Mouse (Mus musculus) gastrocnemius, adult 8-10 months (tissue): Measurements from ENCODE around the gene Grin3b. TPM values are rescaled to one million over a fixed set of nuclear protein-coding genes. Genes with fewer than 3 reads are reported as not detected.

Experiments
- DNase-seq, 2 experiments: peaks; one replicate each; pipeline ENCODE4 v3.0.0; 2022; ENCODE audit warnings: low spot score in 2 of 2
- total RNA-seq, 4 experiments: library from RNA; stranded (reverse); gene quantifications; 2 replicates each; pipeline ENCODE4 v1.2.4; 2022

Gene Grin3b
- total RNA-seq, 4 experiments from 2014 or later, result 0.13 to 0.52 (median 0.36) TPM

DNA sequence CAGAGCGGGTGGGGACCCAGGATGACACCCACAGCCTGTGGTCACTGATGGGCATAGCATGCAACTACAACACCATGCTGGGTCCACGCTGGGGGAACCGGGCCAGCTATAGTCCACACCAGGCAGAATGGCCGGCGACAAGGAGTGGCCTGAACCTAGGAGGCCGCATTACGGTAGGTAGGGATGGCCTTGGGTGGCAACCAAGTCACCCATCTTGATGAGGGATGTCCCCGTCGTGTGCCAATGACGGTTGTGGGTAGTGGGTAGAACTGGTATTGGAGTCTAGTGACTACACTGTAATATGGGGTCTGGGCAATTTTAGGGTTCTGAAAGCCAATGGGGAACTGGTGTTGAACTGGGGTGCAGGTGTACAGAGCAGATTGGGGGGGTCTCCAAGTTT is 46.4 kb downstream of the Grin3b start:
- DNase-seq, result no peak

DNA sequence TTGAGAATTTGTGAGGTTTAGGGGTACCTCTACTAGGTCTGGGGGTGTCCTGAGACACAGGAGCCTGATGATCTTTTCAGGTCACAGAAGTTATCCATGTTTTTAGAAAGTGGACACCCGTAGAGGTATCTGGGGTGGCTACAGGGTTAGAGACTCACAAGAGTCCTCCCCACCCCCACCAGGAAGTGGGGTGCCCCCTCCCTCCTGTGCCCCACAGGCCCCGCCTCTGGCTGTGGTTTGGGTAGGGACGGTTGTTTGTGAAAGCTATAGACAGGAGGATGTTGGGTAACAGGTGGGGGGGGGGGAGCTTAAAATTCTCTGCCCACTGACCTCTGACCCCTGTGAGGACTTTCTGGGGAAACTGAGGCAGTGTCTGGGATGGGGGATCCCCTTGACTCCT is 46.8 kb downstream of the Grin3b start:
- DNase-seq, result no peak

- no peak for DNase-seq
Observed at GRCm38 (mm10) chr10:80017771-80018170, 47.3 kb downstream of the Grin3b start.

GRCm38 (mm10) chr10:80018739-80019297 is 48.3 kb downstream of the Grin3b start:
- DNase-seq, result no peak

DNA sequence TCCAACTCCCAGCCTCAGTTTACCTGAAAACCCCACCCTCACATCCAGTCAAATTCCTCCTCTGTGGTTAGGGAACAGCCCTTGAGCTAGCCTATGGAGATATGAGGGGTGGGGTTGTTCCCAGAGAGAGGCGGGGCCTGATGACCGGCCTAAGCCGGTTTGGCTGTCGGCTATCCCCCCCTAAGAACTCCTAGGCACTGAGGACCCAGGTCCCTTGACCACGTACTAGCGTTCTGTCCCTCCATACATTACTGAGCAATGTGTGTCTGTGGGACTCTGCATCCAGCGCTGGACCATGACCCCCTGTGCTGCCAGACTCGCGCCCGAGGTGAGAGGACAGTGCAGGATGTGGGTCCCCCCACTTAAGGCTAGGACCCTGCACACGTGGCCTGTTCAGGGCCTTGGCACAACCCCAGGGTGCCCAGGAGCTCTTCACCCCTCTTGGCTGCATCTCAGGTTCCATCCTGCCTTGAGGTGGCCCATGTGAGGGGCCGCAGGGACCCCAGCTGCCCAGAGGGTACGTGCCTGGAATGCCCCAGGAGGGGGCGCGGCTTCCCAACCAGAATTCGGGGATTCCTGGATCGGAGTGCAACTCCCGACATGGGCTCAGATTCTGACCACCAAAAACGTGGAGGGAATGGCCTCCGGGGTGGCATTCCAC is 49.1 kb downstream of the Grin3b start:
- DNase-seq, result no peak

GRCm38 (mm10) chr10:80020191-80020590 is 49.7 kb downstream of the Grin3b start:
- no peak for DNase-seq

GRCm38 (mm10) chr10:80020603-80021319 is 50.2 kb downstream of the Grin3b start:
- DNase-seq, result no peak

DNA sequence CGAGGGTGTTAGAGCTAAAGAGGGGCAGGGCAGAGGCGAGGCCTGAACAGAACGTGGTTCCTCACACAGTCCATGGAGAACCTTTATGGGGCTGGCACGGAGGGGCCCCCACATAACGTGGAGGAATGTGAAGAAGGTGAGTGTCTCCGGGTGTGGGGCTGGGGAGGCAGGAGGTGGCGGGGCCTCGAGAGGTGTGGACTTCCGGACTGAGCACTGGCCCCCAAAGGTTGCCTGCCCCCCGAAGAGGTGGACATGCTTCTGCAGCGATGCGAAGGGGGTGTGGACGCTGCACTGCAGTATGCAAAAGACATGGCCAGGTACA is 50.8 kb downstream of the Grin3b start:
- no peak for DNase-seq

- DNase-seq, result no peak
Observed at GRCm38 (mm10) chr10:80022164-80022563, 51.6 kb downstream of the Grin3b start.

- no peak for DNase-seq
Observed at GRCm38 (mm10) chr10:80022806-80023205, 52.3 kb downstream of the Grin3b start.

DNA sequence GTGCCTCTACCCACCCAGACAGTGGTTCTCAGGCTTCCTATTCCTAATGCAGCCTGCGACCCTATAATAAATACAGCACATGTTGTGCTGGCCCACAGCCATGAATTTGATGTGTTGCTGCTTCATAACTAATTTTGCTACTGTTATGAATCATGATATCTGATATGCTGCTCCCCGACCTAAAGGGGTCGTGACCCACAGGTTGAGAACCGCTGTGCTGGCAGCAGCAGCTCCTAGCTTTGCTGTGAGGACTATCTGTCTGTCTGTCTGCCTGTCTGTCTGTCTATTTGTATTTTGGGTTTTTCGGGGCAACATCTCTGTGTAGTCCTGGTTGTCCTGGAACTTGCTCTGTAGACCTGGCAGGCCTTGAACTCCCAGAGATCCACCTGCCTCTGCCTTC is 53.2 kb downstream of the Grin3b start:
- no peak for DNase-seq

GRCm38 (mm10) chr10:80024229-80025043 is 53.9 kb downstream of the Grin3b start:
- no peak for DNase-seq

DNA sequence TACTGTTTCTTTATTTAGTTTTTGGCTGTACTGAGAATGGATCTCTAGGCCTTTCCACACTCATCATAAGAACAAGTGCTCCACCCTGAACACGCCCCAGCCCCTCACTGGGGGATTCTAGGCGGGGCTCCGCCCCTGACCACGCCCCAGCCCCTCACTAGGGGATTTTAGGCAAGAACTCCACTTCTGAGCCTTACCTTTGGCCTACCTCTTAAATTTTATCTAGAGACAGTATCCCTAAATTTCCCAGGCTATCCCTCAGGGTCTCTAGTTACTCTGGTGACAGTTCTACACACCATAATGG is 54.5 kb downstream of the Grin3b start:
- no peak for DNase-seq

- no peak for DNase-seq
Observed at GRCm38 (mm10) chr10:80025463-80025862, 54.9 kb downstream of the Grin3b start.

GRCm38 (mm10) chr10:80025889-80026288 is 55.4 kb downstream of the Grin3b start:
- no peak for DNase-seq

Other genes with a start within 250 kb of the Grin3b start
- gene Polrmt, start 224.1 kb upstream of the Grin3b start, total RNA-seq, result 10 to 100 TPM; 34.1 to 47.2 (median 38.3) TPM
- gene Fgf22, start 215.6 kb upstream of the Grin3b start, total RNA-seq, result not detected
- gene Rnf126, start 203.8 kb upstream of the Grin3b start, total RNA-seq, result 10 to 100 TPM; 51.9 to 80.5 (median 53.3) TPM
- gene Fstl3, start 193.4 kb upstream of the Grin3b start, total RNA-seq, result 1 to 10 TPM in 2 of 4 experiments, under 1 TPM in 2; 0.73 to 1.2 (median 1.1) TPM
- not detected for gene Prss57, start 179.8 kb upstream of the Grin3b start, total RNA-seq
- 10 to 100 TPM in 3 of 4 experiments, 1 to 10 TPM in 1; 6.8 to 12.3 (median 11.2) TPM for gene Palm, start 177.1 kb upstream of the Grin3b start, total RNA-seq
- not detected for gene Misp, start 149.7 kb upstream of the Grin3b start, total RNA-seq
- 10 to 100 TPM; 11.8 to 19.3 (median 14.8) TPM for gene Ptbp1, start 116.3 kb upstream of the Grin3b start, total RNA-seq
- not detected for gene Prtn3, start 96.2 kb upstream of the Grin3b start, total RNA-seq
- under 1 TPM in 1 of 4 experiments, not detected in 3; 0.40 TPM for gene Plppr3, start 96.1 kb upstream of the Grin3b start, total RNA-seq
- gene Elane, start 84.5 kb upstream of the Grin3b start, total RNA-seq, result not detected
- 100 to 1,000 TPM in 1 of 4 experiments, 10 to 100 TPM in 3; 10.7 to 257 (median 39.5) TPM for gene Cfd, start 79.9 kb upstream of the Grin3b start, total RNA-seq
- 10 to 100 TPM; 30.8 to 37.1 (median 32.9) TPM for gene Med16, start 61.8 kb upstream of the Grin3b start, total RNA-seq
- not detected for gene Gm26602, start 59.9 kb upstream of the Grin3b start, total RNA-seq
- under 1 TPM; 0.13 to 0.36 (median 0.22) TPM for gene Kiss1r, start 53.7 kb upstream of the Grin3b start, total RNA-seq
- 100 to 1,000 TPM; 124 to 137 (median 129) TPM for gene R3hdm4, start 49.5 kb upstream of the Grin3b start, total RNA-seq
- gene Arid3a, start 43.7 kb upstream of the Grin3b start, total RNA-seq, result 1 to 10 TPM; 1.5 to 2.3 (median 2.1) TPM
- 10 to 100 TPM; 20.1 to 26.7 (median 23.0) TPM for gene Wdr18, start 10.6 kb upstream of the Grin3b start, total RNA-seq
- gene Tmem259, start 13.6 kb downstream of the Grin3b start, total RNA-seq, result 10 to 100 TPM; 67.9 to 81.4 (median 74.4) TPM
- gene Cnn2, start 17.9 kb downstream of the Grin3b start, total RNA-seq, result 1 to 10 TPM; 2.7 to 5.3 (median 4.3) TPM
- 1 to 10 TPM; 7.3 to 8.6 (median 8.1) TPM for gene Abca7, start 25.8 kb downstream of the Grin3b start, total RNA-seq
- gene Arhgap45, start 45.9 kb downstream of the Grin3b start, total RNA-seq, result 1 to 10 TPM in 2 of 4 experiments, under 1 TPM in 2; 0.48 to 1.3 (median 0.84) TPM
- gene Polr2e, start 69.1 kb downstream of the Grin3b start, total RNA-seq, result 10 to 100 TPM; 38.3 to 47.6 (median 39.7) TPM
- 100 to 1,000 TPM; 510 to 613 (median 541) TPM for gene Gpx4, start 76.5 kb downstream of the Grin3b start, total RNA-seq
- gene Sbno2, start 134.9 kb downstream of the Grin3b start, total RNA-seq, result 1 to 10 TPM; 4.8 to 5.7 (median 5.3) TPM
- gene Stk11, start 145.1 kb downstream of the Grin3b start, total RNA-seq, result 100 to 1,000 TPM; 157 to 173 (median 162) TPM
- 100 to 1,000 TPM; 525 to 571 (median 544) TPM for gene Atp5d, start 167.9 kb downstream of the Grin3b start, total RNA-seq
- gene Cbarp, start 170.1 kb downstream of the Grin3b start, total RNA-seq, result 1 to 10 TPM; 1.9 to 4.0 (median 2.9) TPM
- gene Midn, start 177.6 kb downstream of the Grin3b start, total RNA-seq, result 10 to 100 TPM; 20.8 to 36.0 (median 29.5) TPM
- gene Cirbp, start 195.3 kb downstream of the Grin3b start, total RNA-seq, result 10 to 100 TPM; 23.4 to 49.1 (median 31.4) TPM
- 1 to 10 TPM; 4.3 to 7.8 (median 6.9) TPM for gene 1600002K03Rik, start 202.2 kb downstream of the Grin3b start, total RNA-seq
- under 1 TPM; 0.19 to 0.48 (median 0.36) TPM for gene Efna2, start 208.8 kb downstream of the Grin3b start, total RNA-seq